Mouse (Mus musculus): ENCODE measurements around the gene Cntln.
A peak's percentile ranks its signal among the peaks of the same experiment; 100 is the strongest.

Cntln gene

DNA sequence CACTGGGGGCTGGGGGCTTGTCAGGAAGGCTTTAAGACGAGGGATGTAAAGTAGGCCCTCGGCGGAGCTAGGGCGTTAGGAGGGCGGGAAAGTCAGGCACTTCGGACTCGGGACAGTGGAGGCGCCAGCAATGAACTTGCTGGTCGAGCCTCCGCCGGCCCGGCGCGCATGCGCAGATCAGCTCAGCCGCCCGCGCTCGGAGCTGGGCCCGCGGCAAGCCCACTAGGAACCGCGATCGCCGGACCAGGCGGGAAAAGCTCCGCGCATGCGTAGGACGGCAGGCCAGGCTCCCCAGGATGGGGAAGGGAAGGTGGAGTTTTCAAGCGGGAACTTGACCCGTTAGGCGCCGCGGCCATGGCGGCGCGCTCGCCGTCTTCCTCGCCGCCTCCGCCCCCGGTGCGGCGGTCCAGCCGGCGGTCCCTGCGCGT, at the start of gene Cntln:
TSS of gene Cntln (plus strand) at position 199 of the 428 bp plus-strand sequence.
- peak; percentile 97 for DNase-seq (ENCODE audit: low read depth, low spot score)

DNA sequence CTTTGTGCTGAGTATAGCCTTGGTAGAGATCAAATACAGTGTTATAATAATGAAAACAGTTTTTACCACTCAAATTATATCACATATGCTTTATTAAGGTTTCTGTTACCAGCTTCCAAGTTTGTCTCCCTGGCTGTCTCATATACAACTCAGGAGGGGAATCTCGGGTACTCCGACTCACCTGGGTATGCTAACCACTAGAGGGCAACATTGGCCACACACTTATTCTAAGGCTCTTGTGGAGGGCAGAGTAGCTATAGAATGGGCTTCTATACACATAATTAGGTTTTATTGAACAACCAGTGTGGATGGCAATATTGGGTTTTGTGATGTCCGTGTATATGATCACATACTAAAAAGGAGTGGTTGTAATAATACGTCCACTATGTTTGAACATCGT, 47.1 kb upstream of the Cntln start:
- peak; percentile 55 for DNase-seq (ENCODE audit: low read depth, low spot score)

DNA sequence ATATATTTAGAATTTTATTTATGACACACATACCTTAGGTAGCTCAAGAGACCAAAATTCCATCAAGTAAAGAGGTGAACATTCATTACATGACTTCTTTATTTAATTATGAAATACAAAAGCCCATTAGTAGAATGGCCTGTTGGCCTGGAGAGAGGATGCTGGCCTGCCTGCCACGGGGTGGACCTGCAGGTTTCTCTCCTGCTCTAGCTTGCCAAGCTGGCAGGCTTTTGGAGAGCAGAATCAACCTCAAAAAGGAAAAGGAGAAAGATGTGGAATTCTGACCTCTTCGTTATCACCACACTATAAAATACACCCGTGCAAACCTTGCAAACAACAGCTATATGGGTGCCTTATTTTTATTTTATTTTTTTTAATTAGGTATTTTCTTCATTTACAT, 45.6 kb upstream of the Cntln start:
- DNase-seq (ENCODE audit: low read depth, low spot score): no peak

DNA sequence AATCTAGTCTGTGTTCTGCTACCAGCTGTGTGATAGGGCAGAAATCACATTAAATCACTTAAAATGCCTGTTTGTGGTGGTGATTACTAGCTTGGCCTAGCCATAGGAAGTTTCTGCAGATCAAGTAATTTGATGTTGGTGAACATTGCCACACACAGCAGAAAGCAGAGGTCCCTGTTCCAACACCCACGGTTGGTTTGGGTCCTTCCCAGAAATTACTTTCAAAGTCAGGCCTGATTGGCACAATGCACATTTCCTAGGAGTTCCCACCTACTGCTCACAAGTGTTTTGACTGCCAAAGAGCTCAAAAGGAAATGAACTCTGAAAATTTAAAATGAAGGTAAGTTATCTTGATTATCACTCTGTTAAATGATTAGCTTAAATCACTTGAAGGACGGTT, 44.6 kb upstream of the Cntln start:
- no peak for DNase-seq (ENCODE audit: low read depth, low spot score)

DNA sequence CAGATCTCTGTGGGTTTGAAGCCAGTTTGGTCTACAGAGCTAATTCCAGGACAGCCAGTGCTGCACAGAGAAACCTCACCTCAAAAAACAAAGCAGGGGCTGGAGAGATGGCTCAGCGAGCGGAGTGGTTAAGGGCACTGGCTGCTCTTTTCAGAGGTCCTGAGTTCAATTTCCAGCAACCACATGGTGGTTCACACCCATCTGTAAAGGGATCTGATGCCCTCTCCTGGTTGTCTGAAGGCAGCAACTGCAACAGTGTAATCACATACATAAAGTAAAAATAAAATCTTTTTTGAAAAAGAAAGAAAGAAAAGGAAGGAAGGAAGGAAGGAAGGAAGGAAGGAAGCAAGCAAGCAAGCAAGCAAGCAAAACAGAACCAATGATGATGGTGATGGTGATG, 26.5 kb upstream of the Cntln start:
- no peak for DNase-seq (ENCODE audit: low read depth, low spot score)

DNA sequence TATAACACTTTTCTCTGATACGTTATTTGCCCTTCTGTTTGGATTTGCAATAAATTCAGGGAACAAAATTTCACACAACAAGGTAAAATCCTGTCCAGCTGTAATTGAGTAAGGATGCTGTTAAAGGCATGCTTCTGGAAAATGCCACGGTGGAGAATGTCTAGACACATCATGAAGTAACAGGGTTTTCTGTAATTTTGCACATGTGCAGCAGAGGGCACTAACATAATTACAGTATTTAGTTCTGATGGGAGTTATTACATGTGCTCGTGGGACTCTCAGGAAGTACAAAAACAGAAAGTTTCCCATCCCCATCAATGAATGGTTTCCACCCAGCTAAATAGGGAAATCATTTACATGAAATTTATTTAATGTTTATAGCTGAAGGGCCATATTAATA, 7.8 kb upstream of the Cntln start:
- DNase-seq (ENCODE audit: low read depth, low spot score): peak; percentile 70

DNA sequence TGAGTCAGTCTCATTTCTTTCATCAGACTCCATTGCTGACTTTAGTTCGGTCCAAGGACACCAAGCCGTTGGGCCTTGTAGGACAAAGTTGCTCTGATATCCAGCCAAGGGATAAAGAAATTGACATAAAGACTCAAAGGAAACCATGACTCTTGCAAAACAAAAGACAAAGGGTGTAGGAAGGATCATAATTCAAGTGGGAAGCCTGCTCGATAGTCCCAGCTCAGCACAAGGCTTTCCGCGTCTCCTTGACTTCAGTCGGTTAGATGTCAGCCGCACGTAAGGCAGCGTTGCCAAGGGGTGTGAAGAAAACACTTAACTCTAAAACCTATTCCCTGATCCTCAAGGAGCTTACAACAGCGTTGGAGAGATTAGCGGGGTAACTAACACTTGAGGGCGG, 463 bp upstream of the Cntln start:
- no peak for DNase-seq (ENCODE audit: low read depth, low spot score)

DNA sequence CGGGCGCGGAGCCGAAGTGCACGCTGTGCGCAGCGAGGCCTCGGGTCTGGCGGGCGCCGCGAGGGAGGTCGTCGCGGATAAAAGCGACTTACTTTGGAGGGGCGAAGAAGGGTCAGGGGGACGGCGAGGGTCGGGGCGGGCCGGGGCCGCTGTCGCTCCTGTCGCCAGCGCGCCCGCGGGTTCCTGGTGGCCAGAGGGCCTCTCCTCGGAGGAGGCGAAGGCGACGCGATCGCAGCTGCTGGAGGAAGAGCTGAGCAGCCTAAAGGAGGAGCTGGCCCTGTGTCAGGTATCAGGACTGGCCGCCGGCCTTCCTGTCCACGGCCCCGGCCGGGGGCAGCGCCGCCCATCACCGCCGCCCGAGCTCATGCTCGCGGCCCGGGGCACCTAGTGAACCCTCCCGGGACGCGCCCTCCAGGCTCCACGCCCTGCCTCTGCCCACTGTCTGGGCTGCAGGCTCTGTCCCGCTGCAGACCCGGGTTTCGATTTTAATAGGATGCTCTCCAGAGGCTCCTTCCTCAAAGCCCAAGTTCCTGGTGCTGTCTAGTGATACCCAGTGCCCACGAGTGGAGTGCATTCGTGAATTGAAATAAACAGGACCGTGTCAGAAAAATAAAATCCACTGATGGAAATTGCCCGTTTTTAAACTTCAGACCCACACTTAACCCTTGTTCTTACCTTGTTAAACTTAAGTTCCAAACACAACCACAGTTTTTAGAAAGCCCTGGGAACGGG, 596 bp downstream of the Cntln start:
- peak; percentile 80 for DNase-seq (ENCODE audit: low read depth, low spot score)

DNA sequence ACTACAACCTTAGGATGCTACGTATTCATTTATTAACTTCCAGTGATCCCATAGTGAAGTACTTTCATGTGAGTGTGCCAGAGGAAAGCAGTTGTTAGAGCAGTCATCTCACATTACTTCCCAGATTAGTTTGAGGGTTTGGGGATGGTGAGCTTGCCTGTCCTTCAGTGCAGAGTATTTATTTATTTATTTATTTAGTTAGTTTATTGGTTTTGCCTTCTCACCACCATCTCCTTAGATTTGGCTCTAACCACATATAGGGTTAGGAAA, 1.1 kb downstream of the Cntln start:
- DNase-seq (ENCODE audit: low read depth, low spot score): no peak

DNA sequence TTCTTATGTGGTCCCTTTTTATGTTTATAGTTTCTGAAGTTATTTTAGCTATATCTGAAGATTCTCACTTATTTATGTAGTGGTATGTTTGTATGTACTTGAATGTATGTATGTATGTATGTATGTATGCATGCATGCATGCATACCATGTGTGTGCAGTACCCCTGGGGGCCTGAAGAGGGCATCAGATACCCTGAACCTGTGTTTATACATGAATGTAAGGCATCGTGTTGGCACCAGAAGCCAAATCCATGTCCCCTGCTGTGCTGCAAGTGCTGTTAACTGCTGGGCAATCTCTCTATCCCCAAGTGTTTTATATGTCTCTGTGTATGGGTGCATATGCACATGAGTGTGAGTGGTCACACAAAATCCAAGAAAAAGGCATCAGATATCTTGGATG, 34.3 kb downstream of the Cntln start:
- DNase-seq (ENCODE audit: low read depth, low spot score): no peak

DNA sequence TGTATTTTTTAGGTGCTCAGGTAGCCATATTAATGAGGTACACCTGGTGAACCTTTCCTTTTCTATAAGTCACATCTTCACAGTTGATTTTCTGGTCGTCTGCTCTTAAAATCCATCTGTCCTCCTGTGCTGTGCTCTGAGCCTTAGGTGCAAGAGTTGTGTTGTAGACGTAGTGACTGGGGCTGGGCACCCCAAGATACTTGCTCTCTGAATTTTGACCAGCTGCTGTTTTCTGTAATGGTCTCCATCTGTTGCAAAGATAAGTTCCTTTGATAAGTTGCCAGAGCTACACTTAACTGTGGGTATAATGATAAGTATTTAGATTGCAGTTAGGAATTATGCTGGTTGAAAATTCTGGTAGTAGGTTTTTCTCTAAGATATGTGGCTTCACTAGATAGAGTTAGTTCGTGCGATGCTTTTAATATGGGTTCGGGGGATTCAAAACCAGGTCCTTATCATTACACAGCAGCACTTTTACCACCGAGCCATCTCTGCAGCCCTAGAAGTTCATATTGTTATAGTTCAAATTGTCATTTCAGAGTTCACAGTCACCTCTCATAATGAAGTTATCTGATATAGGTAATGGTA, 50.3 kb downstream of the Cntln start:
- no peak for DNase-seq (ENCODE audit: low read depth, low spot score)

DNA sequence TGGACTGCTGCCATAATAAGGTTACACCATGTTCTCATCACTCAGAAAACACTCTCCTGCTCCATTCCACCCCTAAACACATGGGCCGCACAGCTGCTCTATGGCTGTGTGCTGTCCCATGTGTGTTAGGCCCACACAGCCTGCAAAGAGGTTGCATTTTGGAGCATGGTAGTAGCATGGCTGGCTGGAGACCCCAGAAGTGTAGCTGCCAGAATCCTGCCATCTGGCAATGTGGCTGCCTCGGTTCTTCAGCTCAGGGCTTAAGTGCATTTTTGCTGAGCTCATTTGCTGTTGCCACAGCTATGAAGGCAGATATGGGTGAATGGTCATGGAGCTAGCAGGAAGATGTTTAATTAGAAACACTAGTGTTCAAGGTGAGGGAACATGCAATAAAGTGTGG, 58.0 kb downstream of the Cntln start:
- peak; percentile 18 for DNase-seq (ENCODE audit: low read depth, low spot score)

DNA sequence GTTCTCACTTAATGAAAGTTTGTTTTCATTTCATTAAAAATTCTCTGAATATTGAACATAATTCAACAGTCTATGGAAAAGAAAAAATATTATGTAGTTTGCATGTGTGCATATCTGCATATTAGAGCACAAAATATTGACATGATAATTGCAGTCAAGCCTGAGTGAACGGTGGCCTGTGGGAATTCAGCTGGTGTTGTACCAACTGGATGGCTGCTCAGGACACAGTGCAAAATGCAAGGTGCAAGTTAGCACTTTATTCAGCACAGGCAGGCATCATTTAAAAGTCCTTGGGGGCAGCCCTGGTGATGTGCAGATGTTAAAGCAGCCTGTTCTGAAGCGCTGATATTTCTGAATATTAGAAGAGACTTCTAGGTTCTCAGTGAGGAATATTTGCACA, 58.5 kb downstream of the Cntln start:
- no peak for DNase-seq (ENCODE audit: low read depth, low spot score)

DNA sequence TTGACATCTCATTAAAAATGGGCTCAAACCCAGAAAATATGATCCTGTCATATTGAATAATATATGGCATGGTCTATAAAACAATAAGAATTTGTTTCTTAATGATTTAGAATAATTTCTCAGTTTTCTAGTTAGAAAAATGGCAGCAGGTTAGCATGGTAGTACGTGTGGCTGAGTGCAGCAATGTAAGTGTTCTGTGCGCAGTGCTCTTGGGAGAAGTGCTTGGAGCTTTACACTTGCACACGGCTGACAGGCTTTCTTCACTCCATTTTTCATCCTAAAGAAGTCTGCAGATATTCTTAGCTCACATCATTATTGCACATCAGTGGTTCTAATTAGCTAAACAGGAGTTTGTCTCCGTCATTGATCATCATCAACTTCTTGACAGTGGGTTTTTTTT, 60.0 kb downstream of the Cntln start:
- no peak for DNase-seq (ENCODE audit: low read depth, low spot score)

DNA sequence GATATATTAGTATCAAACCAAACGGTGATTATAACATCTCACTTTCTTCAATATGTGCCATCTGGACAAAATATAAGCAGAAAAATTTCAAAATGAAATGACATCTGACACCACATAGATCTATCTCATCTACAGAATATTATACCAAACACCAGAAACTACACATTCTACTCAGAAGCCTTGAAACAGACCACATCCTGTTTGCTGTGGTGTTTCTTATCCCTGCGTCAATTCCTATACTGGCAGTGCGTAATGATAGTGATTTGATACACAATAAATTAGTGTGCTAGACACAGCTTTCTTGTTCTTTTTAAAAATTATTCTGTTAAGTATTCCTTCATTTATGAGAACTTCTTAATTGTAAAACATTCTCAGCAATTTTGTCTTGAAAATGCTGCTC, 62.3 kb downstream of the Cntln start:
- DNase-seq (ENCODE audit: low read depth, low spot score): no peak

DNA sequence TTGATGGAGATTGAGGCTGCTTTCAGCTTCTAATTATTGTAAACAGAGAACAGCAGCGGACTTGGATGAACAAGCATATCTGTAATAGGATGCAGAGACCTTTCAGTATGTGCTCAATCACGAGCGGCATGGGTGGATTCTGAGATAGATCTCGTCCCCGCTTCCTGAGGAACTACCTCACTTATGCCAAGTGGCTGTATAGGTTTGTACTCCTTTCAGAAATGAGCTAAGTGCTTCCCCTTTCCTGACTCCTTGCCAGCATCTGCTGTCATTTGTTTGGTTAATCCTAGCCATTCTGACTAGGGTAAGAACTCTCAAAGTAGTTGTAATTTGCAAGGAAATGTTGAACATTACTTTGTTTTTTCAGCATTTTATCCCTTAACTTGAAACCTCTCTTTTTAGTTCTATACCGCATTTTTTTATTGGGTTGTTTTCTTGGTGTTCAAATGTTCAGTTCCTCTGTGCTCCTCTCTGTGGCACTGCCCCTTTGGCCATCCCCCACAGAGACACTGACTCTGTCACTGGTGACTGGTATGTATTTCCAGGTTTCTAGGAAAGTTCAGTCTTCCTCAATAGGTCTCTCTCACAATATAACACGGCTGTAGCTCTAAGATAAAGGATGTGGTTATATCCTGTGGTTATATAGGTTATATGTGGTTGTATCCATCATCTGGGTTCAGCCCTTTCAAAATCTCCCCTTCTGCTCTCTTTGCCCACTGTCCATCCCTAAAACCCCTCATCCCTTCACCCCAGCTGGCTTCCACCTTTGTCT, 93.0 kb downstream of the Cntln start:
- peak; percentile 9 for DNase-seq (ENCODE audit: low read depth, low spot score)

DNA sequence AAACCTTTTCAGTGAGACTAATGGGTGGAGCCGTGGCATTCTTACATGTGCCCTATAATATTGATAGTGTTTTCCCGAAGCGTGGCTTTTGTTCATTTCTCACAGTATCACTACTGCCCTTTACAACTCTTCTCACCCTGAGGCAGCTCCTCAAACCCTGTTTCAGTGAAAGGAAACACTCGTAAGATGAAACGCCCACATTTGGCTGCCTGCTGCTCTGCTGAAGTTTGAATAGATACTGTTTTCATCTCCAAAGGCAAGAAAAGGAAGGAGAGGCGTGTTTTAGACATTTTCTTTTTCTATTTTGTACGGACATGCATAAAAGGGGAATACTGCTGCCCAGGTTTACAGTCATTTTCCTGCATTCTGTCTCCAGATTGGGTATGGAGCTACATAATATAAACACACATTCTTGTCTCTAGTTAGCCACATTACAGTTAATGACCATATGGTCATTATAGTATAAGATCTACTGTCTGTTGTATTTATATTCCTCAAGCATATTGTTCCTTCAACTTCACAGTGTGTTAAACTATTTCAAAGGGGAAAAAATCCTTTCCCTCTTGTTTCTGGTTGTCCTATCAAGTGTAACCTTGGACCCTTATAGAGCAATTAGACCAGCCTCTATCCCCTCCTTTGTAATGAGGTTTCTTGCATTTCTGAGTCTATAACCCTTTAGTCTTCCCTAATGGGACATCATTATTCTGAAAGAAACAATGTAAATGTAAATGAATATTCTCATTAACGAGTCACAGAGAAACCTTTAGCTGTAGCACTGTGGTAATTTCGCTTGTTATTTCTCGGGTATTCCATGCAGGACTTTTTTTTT, 111.6 kb downstream of the Cntln start:
- DNase-seq (ENCODE audit: low read depth, low spot score): peak; percentile 59

DNA sequence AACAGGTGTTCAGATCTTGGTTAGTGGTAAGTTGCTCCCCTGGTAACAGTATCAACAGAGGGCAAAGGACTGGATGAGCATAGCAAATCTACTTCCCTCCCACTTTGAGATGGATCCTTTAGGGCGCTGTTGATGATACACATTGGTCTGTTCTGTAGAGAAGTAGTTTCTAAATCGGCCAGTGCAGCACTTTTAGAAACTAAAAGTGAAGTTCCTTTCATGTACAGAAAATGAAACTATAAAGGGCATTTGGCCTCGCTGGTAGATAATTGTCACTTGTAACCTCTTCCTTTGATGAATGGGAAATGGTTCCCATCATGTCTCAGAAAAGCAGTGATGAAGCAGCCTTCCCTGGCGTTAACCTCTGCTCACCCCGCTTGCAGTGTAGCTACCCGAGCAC, 121.5 kb downstream of the Cntln start:
- no peak for DNase-seq (ENCODE audit: low read depth, low spot score)

DNA sequence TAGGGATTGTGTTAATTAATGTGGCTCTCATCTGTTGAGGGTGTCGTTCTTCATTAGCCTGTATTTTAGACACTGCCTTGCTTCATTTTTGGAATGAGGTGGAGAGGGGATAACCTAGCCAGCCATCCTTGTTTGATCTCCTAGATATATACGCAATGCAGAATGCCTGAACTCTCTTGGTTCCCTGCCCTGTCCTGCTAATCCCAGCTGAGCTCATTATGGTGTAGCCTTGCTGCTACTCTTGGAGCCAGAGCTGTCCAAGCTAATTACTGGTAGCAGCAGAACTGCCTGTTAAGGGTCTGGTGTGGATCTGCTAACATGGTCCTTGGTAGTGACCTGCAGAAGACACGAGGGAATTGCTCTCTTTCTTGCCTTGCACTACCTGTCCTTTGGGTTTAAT, 122.7 kb downstream of the Cntln start:
- DNase-seq (ENCODE audit: low read depth, low spot score): peak; percentile 53

DNA sequence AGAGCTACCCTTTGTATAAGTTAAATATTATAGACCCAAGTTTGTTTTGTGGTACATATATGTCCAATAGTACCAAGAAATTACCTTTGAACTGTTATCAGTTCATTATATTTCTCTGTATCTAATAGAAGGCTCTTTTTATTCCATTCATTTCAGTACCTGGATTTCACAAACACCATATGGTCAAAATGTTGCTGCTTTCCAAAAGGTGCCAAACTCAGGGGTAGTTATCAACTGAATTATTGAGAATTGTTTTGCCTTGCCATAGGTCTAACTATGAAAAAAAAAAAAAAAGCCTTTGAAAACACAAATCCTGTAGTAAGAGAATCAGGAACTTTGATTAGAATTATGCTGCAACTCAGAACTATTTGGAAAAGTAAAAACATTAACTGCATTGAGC, 126.7 kb downstream of the Cntln start:
- peak; percentile 71 for DNase-seq (ENCODE audit: low read depth, low spot score)

DNA sequence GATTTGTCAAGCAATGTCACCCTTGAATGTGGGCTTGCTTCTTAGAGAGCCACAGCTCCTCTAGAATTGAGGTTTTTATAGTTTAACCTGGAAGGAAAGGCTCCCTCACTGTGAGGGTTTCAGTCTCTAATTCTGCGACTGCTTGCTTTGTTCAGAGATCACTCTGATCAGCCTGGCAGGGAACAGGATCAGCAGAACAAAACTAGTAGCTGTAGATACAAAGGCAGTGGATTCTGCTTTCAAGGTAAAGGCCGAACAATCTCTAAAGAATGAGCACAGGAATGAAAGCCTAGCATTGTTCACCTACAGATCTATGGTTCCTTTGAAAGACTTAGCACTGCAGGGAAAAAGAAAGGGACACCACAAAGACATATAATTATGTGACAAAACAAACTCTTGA, 161.6 kb downstream of the Cntln start:
- peak; percentile 5 for DNase-seq (ENCODE audit: low read depth, low spot score)

DNA sequence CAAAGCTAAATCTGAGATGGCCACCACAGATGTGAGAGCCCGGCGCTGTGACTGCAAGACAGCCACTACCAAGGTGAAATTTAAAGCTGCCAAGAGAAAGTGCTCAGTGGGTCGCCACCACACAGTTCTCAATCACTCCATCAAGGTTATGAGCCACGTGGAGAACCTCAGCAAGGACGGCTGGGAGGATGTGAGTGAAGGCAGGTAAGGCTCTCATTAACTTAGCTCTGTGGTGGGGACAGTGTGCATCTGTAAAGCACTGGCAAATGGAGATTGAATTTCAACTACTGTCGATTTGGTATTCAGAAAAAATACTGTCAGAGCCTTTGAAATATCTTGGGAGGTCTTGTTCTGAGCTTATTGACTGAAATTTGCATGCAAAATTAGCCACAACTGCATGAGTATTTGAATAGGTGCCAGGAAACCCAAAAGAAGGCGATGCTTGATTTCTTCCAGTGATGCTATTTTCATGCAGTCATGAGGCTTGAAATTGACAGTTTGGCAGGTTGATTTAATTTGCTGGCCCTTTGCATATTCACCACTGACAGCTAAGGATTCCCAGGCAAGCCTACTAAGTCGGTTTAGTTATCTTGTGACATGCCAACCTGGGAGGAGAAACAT, 165.9 kb downstream of the Cntln start:
- peak; percentile 27 for DNase-seq (ENCODE audit: low read depth, low spot score)
